ENCODE assay signal across 8 mouse cellular contexts in the genomic region with DNA sequence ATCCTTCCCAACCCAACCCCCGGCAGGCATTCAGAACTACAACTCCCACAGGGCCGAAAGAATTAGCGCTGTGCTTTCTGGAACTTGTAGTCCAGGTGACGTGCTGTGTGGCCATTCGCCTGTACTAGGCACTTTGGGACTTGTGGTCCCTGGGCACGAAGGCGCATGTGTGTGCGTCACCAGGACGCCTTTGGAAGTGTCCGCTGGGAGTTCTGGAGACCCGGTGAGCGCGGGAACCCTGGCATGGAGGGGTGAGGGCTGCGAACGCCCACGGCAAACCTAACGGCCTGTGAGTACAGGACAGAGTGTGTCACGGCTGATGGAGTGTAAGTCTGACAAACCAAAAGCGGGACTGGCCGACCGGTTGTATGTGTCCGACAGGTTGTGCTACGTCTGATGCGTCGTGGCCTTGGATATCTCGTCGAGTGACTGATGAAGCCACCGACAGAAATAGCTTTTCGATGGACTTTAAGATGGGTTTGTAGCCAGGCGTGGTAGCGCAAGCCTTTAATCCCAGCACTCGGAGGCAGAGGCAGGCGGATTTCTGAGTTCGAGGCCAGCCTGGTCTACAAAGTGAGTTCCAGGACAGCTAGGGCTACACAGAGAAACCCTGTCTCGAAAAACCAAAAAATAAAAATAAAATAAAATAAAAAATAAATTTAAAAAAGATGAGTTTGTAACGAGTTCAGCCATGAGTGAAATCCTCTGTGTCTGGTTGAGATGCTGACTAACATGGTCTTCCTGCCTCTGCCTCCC. TPM values are rescaled to one million over a fixed set of nuclear protein-coding genes. Genes with fewer than 3 reads are reported as not detected.
DNase-seq lines count a peak whose midpoint lies in the region; ATAC-seq lines count a peak whose summit lies in the region.

Gene Zscan22, plus strand, starts transcription at position 161 of the 756 bp plus-strand sequence.

- DNase-seq in adipocyte (ENCODE audit: low spot score) = peak; percentile 94
- DNase-seq in embryo, embryonic 10 days (ENCODE audit: low spot score) = peak; percentile 98
- DNase-seq in gastrocnemius, postnatal 10 days = peak; percentile 84
- peak; percentile 90 for DNase-seq in induced T-regulatory cell, adult 2 months (ENCODE audit: low read depth)
- DNase-seq in left cerebral cortex, adult 9 months (ENCODE audit: low spot score in 2 of 2) = peak; percentile 91 to 97
- DNase-seq in right cerebral cortex, postnatal 14 days = peak; percentile 91
- DNase-seq in urinary bladder, postnatal 36 days (ENCODE audit: low spot score in 2 of 2) = peak; percentile 88 to 92

- ATAC-seq in megakaryocyte progenitor cell, adult 5-6 weeks (replicated peaks; ENCODE audit: poor library complexity) = peak; percentile 99

RNA-seq across cellular contexts. Expression of gene Zscan22, which starts in this region (rescaled TPM):
- total RNA-seq in gastrocnemius, postnatal 10 days (2021) = 1 to 10 TPM; 2.9 to 4.5 TPM
- total RNA-seq in megakaryocyte progenitor cell, adult 5-6 weeks (2015) = 20.6 and 22.2 TPM in 2 replicates
- total RNA-seq in megakaryocyte progenitor cell, adult 5-6 weeks (2017) = 6.4 and 8.2 TPM in 2 replicates

Comparison
In these comparisons a context has a peak if more than half of its experiments do, and no peak if none do; other contexts are left out.
1. Peak in every context shown above with its lines: DNase-seq and ATAC-seq.